Mouse (Mus musculus) left cerebral cortex, postnatal 10 days (tissue): ENCODE results near the gene Oip5. TPM values are rescaled to one million over a fixed set of nuclear protein-coding genes. Genes with fewer than 3 reads are reported as not detected.

Experiments used
- DNase-seq, 2 experiments: peaks; one replicate each; pipeline ENCODE4 v3.0.0; 2021 to 2022; ENCODE audit warnings: low spot score in 2 of 2, mixed read lengths in 1 of 2; ENCODE audit errors: extremely low spot score in 1 of 2
- intact Hi-C: fragments of 180-260 bp; cut with DNase I; formaldehyde crosslinking; loops from one replicate; pipeline ENCODE4 v1.15.1; 2025
- total RNA-seq, 2 experiments: library from RNA; stranded (reverse); gene quantifications; 2 replicates each; pipeline ENCODE4 v1.2.3; 2021

The Oip5 gene
- total RNA-seq, 2 experiments from 2014 or later: 2.4 to 2.6 TPM

DNA sequence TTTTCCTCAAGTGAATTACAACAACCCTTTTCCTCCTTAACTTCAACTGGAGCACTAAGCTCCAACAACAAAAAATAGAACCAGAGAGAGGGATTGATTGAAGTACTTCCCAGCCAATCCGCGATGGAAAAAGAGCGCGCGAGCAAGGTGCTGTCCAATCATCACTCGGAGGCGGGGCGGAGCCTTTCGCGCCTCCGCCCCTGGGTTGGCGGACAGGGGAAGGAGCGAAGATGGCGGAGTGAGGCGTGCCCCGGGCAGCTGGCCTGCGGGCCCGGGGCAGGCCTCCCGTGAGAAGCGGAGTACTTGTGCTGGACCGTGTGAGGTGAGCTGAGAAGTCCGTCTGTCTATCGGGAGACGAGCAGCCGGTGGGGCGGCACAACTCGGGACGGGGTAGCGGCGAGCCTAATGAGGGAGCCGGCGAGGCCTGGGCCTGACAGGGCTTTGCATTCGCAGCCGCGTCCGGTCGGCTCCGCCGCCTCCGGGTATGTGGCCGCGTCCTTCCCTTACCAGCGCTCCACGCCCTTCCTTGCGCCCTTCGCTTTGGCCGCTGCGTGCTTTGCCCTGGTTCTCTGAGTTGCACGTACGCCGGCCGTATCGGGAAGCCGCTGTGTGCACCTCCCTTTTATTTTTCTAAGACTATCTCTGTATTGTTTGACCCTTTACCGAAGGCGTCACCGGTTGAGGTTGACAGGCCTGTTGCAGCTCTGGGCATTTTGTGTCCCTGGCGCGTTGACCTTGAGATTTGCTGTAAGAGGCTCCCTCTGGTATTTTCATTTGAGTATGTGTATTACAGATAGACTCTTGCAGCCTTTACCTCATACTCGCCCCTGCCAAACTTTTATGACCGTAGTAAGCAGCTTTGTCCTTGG lies 23.9 kb downstream of the Oip5 start:
- intact Hi-C loops: loop anchor here (5.0 kb wide), 1 partner anchor 47 kb away; the partner anchor contains the start of genes Chp1 and Exd1
- DNase-seq: peak; percentile 97 to 98

DNA sequence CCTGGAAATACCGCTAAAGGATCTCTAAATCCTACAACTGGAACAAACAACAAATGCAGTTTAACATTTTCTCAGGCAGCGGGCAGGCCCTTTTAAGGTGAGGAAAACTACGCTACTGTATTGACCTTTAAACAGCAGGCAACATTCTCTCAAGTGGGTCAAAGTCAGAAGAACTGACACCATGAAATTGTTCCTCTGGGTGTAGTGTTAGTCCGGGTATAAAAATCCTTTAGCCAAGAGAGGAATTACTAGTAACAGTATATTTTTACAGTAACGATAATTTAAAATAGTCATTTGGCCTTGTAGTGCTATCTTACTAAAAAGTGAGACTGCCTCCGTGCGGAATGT lies 24.5 kb downstream of the Oip5 start:
- intact Hi-C loops: loop anchor here (5.0 kb wide), 1 partner anchor 46 kb away; the partner anchor contains the start of genes Chp1 and Exd1

DNA sequence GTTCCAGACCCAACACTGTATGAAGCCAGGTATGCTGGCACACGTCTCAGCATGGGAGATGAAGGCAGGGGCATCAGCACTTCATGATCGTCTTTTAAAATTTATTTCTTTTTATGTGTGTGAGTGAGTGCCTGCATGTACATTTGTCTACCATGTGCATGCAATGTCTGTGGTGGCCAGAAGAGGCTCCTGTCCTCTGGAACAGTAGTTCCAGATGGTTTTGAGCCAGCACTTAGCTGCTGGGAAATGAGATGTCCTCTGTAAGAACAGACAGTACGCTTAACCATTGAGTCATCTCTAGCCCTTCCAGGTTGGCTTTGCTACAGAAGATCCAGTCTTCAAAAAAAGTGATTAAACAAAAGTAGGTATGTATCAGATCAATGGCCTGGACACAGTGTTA lies 27.0 kb downstream of the Oip5 start:
- DNase-seq: no peak
- intact Hi-C loops: loop anchor here (5.0 kb wide), 1 partner anchor 44 kb away; the partner anchor contains the start of genes Chp1 and Exd1

More for the DNA sequence above, 24.5 kb downstream of the Oip5 start:
- DNase-seq: no peak

DNA sequence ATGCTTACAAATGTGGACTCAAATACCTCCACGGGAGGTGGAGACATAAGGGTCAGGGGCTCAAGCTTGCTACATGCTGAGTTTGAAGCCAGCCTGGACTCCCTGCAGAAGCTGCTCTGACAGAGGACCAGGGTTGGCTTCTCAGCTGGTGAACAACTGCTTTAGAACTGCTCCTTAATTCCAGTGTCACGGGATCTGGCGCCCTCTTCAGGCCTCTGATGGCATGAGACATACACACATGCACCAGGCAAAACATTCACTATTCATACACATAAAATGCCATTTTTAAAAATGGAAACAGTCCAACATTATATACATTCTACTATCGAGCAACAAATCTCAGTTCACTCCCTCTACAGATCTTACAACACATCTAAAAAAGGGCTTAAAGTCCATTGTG lies 30.9 kb downstream of the Oip5 start:
- intact Hi-C loops: no loop called here
- DNase-seq: peak in 1 of 2 experiments; percentile 53

GRCm38 (mm10) chr2:119584282-119584681 lies 34.0 kb downstream of the Oip5 start:
- intact Hi-C loops: no loop called here

DNA sequence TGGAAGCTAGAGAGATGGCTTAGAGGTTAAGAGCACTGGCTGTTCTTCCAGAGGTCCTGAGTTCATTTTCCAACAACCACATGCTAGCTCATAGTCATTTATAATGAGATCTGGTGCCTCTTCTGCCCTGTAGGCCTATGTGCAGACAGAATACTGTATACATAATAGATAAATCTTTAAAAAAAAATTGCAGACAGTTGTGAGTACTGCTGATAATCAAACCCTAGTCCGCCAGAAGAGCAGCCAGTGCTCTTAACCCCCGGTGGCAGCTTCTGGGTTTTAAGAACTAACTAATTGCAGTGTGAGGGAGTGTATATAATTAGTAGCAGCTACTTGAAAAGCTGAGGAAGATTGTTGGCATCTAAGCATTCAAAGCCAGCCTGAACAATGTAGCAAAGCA lies 34.8 kb downstream of the Oip5 start:
- no peak for DNase-seq
- intact Hi-C loops: no loop called here

More at GRCm38 (mm10) chr2:119584282-119584681, 34.0 kb downstream of the Oip5 start:
- no peak for DNase-seq

- intact Hi-C loops: no loop called here
- DNase-seq: no peak
Measured at GRCm38 (mm10) chr2:119581571-119581970, 36.7 kb downstream of the Oip5 start.

DNA sequence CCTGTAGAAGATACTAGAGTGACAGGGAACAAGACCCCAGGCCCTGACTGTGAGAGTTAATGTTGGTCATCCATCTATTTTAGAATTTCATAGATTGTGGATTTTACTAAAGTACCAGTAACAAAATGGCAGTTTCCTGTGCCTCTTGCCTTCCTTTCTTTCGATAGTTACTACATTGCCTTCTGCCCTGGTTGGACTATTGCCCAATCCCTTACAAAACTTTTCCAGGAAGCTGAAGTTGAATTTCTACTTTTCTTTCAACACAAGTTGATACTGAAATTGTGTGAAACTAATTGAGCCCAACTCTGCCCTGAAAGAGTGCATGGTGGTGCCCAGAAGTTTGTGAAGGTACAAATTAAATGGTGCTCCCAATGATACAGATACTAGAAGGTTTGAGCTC lies 45.8 kb downstream of the Oip5 start:
- DNase-seq: no peak
- intact Hi-C loops: no loop called here

DNA sequence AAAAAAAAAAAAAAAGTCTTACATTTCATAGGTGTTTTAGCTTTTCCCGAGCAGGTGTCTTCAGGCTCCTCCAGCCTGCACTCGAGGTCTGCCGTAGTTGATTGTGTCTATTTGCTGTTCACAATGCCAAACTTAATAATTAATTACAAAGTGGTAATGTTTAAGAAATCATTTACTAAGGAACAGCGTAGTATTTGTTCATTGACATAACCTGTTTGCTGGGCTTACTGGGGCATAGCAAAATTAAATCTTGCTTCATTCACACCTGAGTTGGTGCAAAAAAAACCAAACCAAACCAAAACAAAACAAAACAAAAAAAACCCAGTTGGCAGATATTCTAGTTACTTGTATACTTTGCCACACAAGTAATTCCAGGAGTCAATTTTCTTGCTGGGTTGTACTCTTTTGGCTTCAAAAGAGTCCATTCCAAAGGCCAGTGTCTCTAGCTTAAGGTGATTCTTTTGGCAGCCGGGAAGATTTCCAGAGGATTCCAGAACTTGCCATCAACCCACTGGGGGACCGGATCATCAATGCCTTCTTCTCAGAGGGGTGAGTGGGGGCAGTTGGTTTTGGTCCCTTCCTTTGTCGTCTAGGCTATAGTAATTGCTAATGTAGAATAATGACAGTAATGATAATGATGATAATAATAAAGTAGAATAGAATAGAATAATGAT lies 52.0 kb downstream of the Oip5 start:
- no peak for DNase-seq
- intact Hi-C loops: no loop called here

GRCm38 (mm10) chr2:119565284-119565683 lies 53.0 kb downstream of the Oip5 start:
- no peak for DNase-seq
- intact Hi-C loops: no loop called here

- intact Hi-C loops: no loop called here
- DNase-seq: no peak
Measured at GRCm38 (mm10) chr2:119561794-119562193, 56.5 kb downstream of the Oip5 start.

Other genes with a start within 250 kb of the Oip5 start
- 10 to 100 TPM; 20.7 to 21.0 TPM for gene Ino80, start 140.8 kb downstream of the Oip5 start, total RNA-seq
- gene Exd1, start 70.8 kb downstream of the Oip5 start, total RNA-seq: under 1 TPM; 0.63 to 0.64 TPM
- 100 to 1,000 TPM; 108 to 110 TPM for gene Chp1, start 70.8 kb downstream of the Oip5 start, total RNA-seq
- gene Nusap1, start 171 bp downstream of the Oip5 start, total RNA-seq: 1 to 10 TPM; 1.6 to 2.2 TPM
- 10 to 100 TPM; 24.7 to 29.0 TPM for gene Ndufaf1, start 44.4 kb upstream of the Oip5 start, total RNA-seq
- 10 to 100 TPM; 57.6 to 60.6 TPM for gene Rtf1, start 56.6 kb upstream of the Oip5 start, total RNA-seq
- gene Itpka, start 123.9 kb upstream of the Oip5 start, total RNA-seq: 10 to 100 TPM; 95.0 to 97.9 TPM
- gene Ltk, start 142.0 kb upstream of the Oip5 start, total RNA-seq: 1 to 10 TPM; 5.9 to 7.1 TPM
- gene Rpap1, start 169.1 kb upstream of the Oip5 start, total RNA-seq: 10 to 100 TPM; 15.9 to 17.1 TPM
- gene Tyro3, start 179.3 kb upstream of the Oip5 start, total RNA-seq: 10 to 100 TPM; 73.3 to 74.1 TPM